Mouse (Mus musculus) frontal cortex, postnatal 10 days (tissue): ENCODE measurements at regions not wholly inside any gene's neighbourhood (a gene's known extent, or its start where the extent isn't known, plus 50 kb on each side); places are given as distances from the start of the nearest gene placed in this dataset.

ENCODE experiments used
- DNase-seq, 2 experiments: peaks; one replicate each; pipeline ENCODE4 v3.0.0; 2022; ENCODE audit warnings: low spot score in 2 of 2, mixed read lengths in 1 of 2

DNA sequence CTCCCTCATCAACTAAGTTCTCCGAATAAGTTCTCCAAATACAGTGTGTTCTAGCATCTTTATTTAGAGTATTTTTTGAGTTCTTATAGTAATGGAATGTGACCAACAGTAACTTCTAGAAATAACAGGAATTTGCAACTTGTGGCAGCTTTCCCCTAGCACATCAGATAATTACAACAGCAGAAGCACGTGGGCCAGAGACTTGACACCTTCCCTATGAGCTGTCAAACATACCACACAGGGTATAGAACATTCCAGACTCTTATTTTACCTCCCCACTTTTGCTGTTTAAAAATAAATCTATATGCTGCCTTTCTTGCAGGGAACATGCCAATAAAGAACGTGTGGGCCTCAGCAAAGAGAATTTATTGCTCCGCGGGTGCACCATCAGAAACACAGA lies 77.4 kb upstream of the Commd8 start:
- peak in 1 of 2 experiments; percentile 20 for DNase-seq

GRCm38 (mm10) chr5:72244134-72244533 lies 76.1 kb upstream of the Commd8 start:
- peak; percentile 19 to 26 for DNase-seq

- no peak for DNase-seq
Measured at GRCm38 (mm10) chr5:72242981-72243380, 75.0 kb upstream of the Commd8 start.

GRCm38 (mm10) chr5:72241451-72241850 lies 73.5 kb upstream of the Commd8 start:
- no peak for DNase-seq

DNA sequence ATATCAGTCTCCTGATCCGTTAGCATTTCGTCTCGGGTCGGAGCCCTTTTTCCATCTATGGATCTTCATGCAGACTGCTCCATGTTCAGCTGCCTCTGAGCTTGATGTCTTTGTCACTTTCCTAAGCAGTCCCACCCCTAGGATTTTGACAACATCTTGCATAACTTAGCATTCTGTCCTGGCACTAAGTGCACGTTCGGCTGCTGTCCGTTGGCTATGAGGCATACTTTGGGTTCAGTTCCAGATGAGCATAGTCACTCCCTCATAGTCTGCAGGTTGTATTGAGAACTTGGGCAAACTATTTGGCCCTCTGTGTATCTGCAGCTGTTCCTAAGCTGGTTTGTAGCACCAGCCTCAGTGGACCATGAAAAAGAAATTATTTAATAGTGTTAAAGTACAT lies 72.3 kb upstream of the Commd8 start:
- no peak for DNase-seq

DNA sequence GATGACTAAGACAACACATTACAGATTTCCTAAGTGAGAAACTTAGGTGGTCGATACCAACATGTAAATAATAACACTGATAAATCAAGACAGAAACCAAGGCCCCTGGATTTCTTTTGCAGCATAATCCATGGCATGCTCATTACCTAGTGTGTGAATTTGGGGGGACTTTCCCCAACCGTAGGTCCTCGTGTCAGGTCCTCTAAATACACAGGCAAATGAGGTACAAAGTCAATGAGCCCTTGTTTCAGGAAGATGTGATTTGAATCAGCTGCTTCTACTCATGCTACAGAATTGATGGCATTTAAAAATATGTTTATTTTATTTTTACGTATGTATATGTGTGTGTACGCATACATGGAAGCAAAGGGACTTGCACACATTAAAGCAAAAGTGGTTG lies 59.0 kb upstream of the Commd8 start:
- no peak for DNase-seq

DNA sequence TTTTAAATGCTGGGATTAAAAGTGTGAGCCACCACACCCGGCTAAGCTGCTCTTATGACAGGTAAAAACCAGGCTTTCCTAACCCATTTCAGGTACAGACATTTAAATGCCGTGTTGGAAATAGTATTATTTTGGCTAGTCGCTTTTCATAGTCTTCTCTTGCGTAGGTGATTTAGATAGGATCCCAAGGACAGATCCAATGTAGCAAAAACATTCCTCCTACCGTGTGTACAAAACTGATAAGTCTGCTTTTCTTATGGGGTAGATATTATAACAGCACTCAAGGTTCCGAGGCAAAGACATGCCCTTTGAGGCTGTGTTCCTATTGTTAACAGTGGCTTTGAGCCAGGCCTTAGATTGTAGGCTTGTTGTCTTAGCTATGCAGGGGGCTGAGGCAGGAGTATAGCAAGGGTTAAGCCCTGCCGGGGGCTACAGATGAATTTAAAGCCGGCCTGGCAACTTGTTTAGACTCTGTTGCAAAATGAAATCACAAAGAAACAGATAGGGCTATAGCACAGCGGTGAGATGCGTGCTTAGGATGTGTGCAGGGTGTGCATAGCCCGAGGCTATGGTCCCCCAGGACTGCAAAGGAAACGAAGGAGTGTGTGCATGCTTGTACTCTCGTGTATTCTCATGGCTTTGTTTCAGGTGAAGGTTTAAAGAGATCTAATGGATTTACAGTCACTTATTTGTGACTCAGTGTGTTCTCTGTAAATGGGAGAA lies 57.7 kb upstream of the Commd8 start:
- no peak for DNase-seq

- no peak for DNase-seq
Measured at GRCm38 (mm10) chr5:72225056-72225455, 57.1 kb upstream of the Commd8 start.

DNA sequence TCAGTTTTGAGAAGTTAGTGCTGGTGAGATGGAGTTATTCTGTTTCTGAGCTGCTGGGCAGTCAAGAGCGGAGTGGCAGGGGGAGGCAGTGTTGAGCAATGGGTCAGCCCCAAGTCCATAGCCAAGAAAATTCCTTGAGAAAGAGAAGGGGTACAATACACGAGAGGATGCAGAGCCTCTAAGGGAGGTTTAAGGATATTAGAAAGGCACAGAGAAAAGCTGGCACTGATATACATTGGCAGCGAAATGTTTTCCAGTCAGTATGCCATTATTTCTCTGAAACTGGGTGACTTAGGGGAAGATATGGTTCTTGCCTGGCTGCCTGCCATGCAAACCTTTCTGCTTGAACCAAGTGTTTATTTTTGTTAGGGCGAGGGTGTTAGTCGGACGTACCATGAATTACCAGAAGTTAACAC lies 56.6 kb upstream of the Commd8 start:
- no peak for DNase-seq

DNA sequence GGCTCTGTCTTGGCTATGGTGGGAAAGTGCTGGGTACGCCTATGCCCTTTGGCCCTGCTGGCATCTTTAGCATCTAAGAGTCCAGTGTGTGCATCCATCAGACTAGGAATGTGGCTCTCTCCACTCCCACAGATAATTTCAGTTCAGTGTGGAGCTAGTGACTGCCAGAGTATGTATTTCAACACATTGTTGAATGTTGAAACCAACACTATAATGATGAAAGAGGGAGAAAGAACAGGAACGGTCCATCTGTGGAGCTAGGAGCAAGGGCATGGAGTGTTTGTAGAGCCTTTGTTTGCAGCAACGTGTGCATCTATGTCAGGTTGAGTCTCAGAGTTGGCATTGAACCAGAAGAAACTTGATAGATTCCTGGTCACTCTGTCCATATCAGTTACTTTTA lies 54.9 kb upstream of the Commd8 start:
- no peak for DNase-seq

GRCm38 (mm10) chr5:72219697-72220096 lies 51.7 kb upstream of the Commd8 start:
- no peak for DNase-seq

DNA sequence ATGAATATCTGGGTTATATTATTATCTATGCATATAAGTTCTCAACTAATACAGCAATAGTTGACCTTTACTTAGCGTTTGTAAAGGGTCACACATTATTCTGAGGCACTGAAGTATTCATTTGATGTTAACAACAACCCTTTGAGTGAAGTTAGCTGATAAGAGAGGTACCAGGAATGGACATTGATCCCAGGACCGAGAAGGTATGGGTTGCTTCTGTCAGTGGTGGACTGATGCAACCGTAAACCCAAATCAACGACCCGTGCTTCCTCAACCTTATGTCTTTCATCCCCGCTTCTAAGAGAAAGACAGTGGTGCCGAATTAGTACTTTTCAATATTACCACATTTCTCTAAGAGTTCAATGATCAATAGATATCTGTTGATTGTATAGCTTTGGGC lies 51.3 kb upstream of the Commd8 start:
- no peak for DNase-seq
